Mouse (Mus musculus) heart, embryonic 16.5 days (tissue): ENCODE data around the gene Aanat. TPM values are rescaled to one million over a fixed set of nuclear protein-coding genes. Genes with fewer than 3 reads are reported as not detected.

ENCODE experiments used
- ATAC-seq: fragments of 200-750 bp; cut with Nextera tagmentation; replicated peaks from 2 replicates; pipeline ENCODE4 v1.8.0; 2017; ENCODE audit warnings: moderate number of reproducible peaks; ENCODE audit not compliant: insufficient read depth, low FRiP score; ENCODE audit errors: extremely low read depth
- H3K27ac ChIP-seq: fragments of 300-500 bp; sonication (generic); 2 replicates; pipeline ENCODE4 v1.5.1; 2014; ENCODE audit warnings: mild to moderate bottlenecking, low read length, control low read depth, moderate library complexity
- H3K27me3 ChIP-seq: fragments of 300-500 bp; sonication (generic); 2 replicates; pipeline ENCODE4 v1.6.1; 2014; ENCODE audit warnings: low read length, mixed read lengths; ENCODE audit not compliant: control insufficient read depth, insufficient read depth
- H3K36me3 ChIP-seq: fragments of 300-500 bp; sonication (generic); 2 replicates; pipeline ENCODE4 v1.6.1; 2014; ENCODE audit not compliant: control insufficient read depth, insufficient read depth
- H3K4me1 ChIP-seq: fragments of 300-500 bp; sonication (generic); 2 replicates; pipeline ENCODE4 v1.6.1; 2014; ENCODE audit warnings: low read length, mixed read lengths; ENCODE audit not compliant: control insufficient read depth, insufficient read depth
- H3K4me2 ChIP-seq: fragments of 300-500 bp; sonication (generic); 2 replicates; pipeline ENCODE4 v1.6.1; 2014; ENCODE audit warnings: low read depth, mild to moderate bottlenecking, control low read depth, low read length
- H3K4me3 ChIP-seq: fragments of 300-500 bp; sonication (generic); 2 replicates; pipeline ENCODE4 v1.5.1; 2014; ENCODE audit warnings: mild to moderate bottlenecking, control low read depth, low read length
- H3K9ac ChIP-seq: fragments of 300-500 bp; sonication (generic); 2 replicates; pipeline ENCODE4 v1.6.1; 2014; ENCODE audit warnings: low read length, control low read depth
- H3K9me3 ChIP-seq: fragments of 300-500 bp; sonication (generic); replicated peaks from 2 replicates; pipeline ENCODE4 v1.6.1; 2016; ENCODE audit warnings: low read length; ENCODE audit not compliant: control insufficient read depth
- WGBS: fragments of 180-500 bp; shearing (Covaris S2); extraction: QIAGEN DNeasy Blood & Tissue Kit; methylation state at CpG from one replicate; pipeline ENCODE4 v1.1.7; 2014; 5-methylcytosine and 5-hydroxymethylcytosine counted together
- polyA plus RNA-seq: library from polyadenylated mRNA; unstranded; fragments of >200 nt; fragmentation: Nextera tagmentation; extraction: Ambion mirVana; gene quantifications from 2 replicates; pipeline ENCODE4 v1.2.1, GENCODE M21; 2015

Gene Aanat
- polyA plus RNA-seq, result not detected in 2 replicates

- no peak within 1 kb of the TSS for H3K4me2 ChIP-seq
- H3K27ac ChIP-seq, result no peak within 1 kb of the TSS
Observed at GRCm38 (mm10) chr11:116586310-116586709, at the start of gene Aanat. Gene Aanat, plus strand, starts transcription at chr11:116586432.

GRCm38 (mm10) chr11:116536685-116537084, 49.5 kb upstream of the Aanat start:
- WGBS, result 67% methylated on average over 7 of the region's 7 CpGs
- peaks cover 13% of the 10 kb centered on the region for H3K4me1 ChIP-seq
- H3K36me3 ChIP-seq, result peaks cover 15% of the 10 kb centered on the region
- peaks cover 16% of the 10 kb centered on the region for H3K27me3 ChIP-seq
- H3K4me3 ChIP-seq, result no peak overlapping the region
- ATAC-seq, result no peak
- no peaks in the 10 kb centered on the region for H3K9me3 ChIP-seq
- no peak overlapping the region for H3K27ac ChIP-seq
- no peak overlapping the region for H3K9ac ChIP-seq
- H3K4me2 ChIP-seq, result no peak overlapping the region

More at GRCm38 (mm10) chr11:116586310-116586709, at the start of gene Aanat:
- Histone ChIP-seq H3K9me3 (no peaks in the 10 kb centered on the region), H3K9ac (no peak within 1 kb of the TSS), H3K4me3 (no peak within 1 kb of the TSS), H3K27me3 (0 out of 2 replicates have a peak, but pooled peaks cover 3% of the 10 kb centered on the region), H3K36me3 (no peaks in the 10 kb centered on the region), H3K4me1 (peaks cover 4% of the 10 kb centered on the region; the same call in 1 of the 2 replicates)
- ATAC-seq, result no peak
- 69% methylated on average over 5 of the region's 5 CpGs for WGBS

DNA sequence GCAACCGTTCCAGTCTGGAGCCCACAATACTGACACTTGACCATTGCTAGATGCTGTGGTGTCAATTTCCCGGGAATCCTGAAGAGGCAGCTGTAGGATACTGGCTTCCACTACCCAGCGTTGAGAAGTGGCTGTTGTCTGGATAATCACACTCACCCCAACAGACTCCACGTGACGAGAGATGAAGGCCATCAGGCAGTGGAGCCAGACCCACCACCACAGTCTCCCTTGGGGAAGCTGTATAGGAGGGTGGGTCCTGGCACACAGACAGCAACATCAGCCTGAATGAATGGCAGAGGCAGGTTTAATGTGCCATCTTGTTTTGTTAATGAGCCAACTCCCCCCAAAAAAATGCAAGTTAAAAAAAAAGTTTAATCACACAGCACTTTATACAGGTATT, 48.8 kb upstream of the Aanat start:
- ATAC-seq, result no peak
- Histone ChIP-seq H3K9me3 (no peaks in the 10 kb centered on the region), H3K4me2 (no peak overlapping the region), H3K4me3 (no peak overlapping the region), H3K9ac (no peak overlapping the region), H3K27ac (no peak overlapping the region), H3K27me3 (peaks cover 14% of the 10 kb centered on the region), H3K4me1 (peaks cover 11% of the 10 kb centered on the region), H3K36me3 (peaks cover 19% of the 10 kb centered on the region)
- 50% methylated on average over 5 of the region's 5 CpGs for WGBS

GRCm38 (mm10) chr11:116538142-116538735, 48.0 kb upstream of the Aanat start:
- no peak overlapping the region for H3K4me3 ChIP-seq
- ATAC-seq, result no peak

GRCm38 (mm10) chr11:116541183-116541582, 45.0 kb upstream of the Aanat start:
- Histone ChIP-seq H3K27me3 (no peaks in the 10 kb centered on the region), H3K36me3 (peaks cover 45% of the 10 kb centered on the region), H3K4me2 (no peak overlapping the region), H3K4me1 (peaks cover 4% of the 10 kb centered on the region), H3K4me3 (no peak overlapping the region), H3K9me3 (no peaks in the 10 kb centered on the region), H3K27ac (no peak overlapping the region), H3K9ac (no peak overlapping the region)
- 89% methylated on average over 11 of the region's 11 CpGs for WGBS
- no peak for ATAC-seq

More at GRCm38 (mm10) chr11:116538142-116538735, 48.0 kb upstream of the Aanat start:
- peaks cover 24% of the 10 kb centered on the region for H3K36me3 ChIP-seq
- H3K9ac ChIP-seq, result no peak overlapping the region
- H3K27ac ChIP-seq, result no peak overlapping the region
- peaks cover 11% of the 10 kb centered on the region for H3K4me1 ChIP-seq
- 81% methylated on average over 12 of the region's 12 CpGs for WGBS
- H3K27me3 ChIP-seq, result peaks cover 8% of the 10 kb centered on the region
- H3K4me2 ChIP-seq, result no peak overlapping the region
- H3K9me3 ChIP-seq, result no peaks in the 10 kb centered on the region

DNA sequence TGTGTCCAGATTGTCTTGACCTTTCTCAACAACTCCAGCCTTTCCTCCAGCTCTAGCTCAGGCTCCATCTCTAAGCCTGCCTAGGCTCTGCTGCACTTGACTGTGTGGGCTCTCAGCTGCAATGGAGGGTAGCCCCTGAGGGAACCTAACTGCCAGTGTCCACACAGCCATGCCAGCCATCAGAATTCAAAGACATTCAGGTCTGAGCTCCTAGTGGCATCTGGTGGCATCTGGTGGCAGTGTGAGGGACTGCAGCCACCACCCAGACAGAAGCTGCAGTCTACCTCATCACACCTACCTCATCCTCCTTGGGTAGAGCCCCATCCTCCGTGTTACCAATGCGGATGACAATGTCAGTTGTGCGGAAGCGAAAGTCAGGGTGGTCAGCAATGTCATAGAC, 43.1 kb upstream of the Aanat start:
- Histone ChIP-seq H3K36me3 (peaks cover 52% of the 10 kb centered on the region), H3K4me1 (no peaks in the 10 kb centered on the region), H3K9me3 (no peaks in the 10 kb centered on the region), H3K27ac (no peak overlapping the region), H3K9ac (no peak overlapping the region), H3K4me3 (no peak overlapping the region), H3K27me3 (no peaks in the 10 kb centered on the region), H3K4me2 (no peak overlapping the region)
- WGBS, result 89% methylated on average over 4 of the region's 4 CpGs
- ATAC-seq, result no peak

DNA sequence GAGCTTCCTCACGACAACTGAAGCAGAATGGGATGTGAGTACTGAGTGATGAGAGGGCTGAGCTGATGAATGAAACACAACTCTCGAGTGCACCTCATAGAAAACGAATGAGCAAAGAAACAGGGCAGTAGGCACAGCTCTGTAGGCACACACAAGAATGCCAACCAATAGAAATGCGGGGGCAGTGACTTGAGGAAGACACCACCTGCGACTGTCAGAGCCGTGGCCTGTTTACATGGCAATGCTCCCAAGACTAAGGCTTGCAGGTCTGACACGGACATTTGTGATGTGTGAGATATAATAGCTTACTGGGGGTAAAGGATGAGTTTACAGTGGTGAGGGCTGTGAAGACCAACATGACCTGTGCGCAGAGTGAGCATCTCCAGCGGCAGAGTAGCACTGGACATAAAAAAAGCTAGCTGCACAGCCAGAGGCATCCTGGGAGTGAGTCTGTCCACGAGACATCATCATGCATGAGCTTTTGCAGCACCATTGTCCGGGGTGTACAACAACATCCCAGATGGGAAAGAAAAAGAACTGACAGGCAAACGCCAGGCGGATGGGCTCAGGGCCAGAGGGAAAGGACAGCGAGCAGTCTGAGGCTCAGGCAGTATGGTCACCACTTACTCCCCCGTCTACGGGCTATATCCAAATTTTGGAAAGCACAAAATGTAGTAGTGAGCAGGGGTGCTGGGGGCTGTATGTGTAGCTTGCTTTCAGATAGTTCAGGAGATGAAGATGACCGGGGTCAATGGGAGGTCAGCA, 38.8 kb upstream of the Aanat start:
- Histone ChIP-seq H3K9ac (no peak overlapping the region), H3K4me1 (peaks cover 28% of the 10 kb centered on the region), H3K9me3 (no peaks in the 10 kb centered on the region), H3K27me3 (no peaks in the 10 kb centered on the region), H3K4me3 (no peak overlapping the region), H3K4me2 (no peak overlapping the region), H3K36me3 (peaks cover 35% of the 10 kb centered on the region), H3K27ac (no peak overlapping the region)
- 80% methylated on average over 17 of the region's 17 CpGs for WGBS
- ATAC-seq, result no peak

GRCm38 (mm10) chr11:116548780-116549179, 37.5 kb upstream of the Aanat start:
- WGBS, result 88% methylated on average over 9 of the region's 9 CpGs
- H3K27me3 ChIP-seq, result no peaks in the 10 kb centered on the region
- no peak overlapping the region for H3K4me3 ChIP-seq
- peaks cover 27% of the 10 kb centered on the region for H3K36me3 ChIP-seq
- no peak for ATAC-seq
- H3K4me1 ChIP-seq, result peaks cover 30% of the 10 kb centered on the region
- H3K27ac ChIP-seq, result no peak overlapping the region
- no peaks in the 10 kb centered on the region for H3K9me3 ChIP-seq
- H3K9ac ChIP-seq, result no peak overlapping the region
- H3K4me2 ChIP-seq, result no peak overlapping the region
